Mouse (Mus musculus) CH12.LX (cell line): ENCODE measurements around the gene Inafm2.

Experiments used
- CTCF ChIP-seq, 2 experiments: IDR thresholded peaks in 1 of 2; conservative IDR thresholded peaks in 1 of 2; 2 replicates each; pipeline ENCODE4 v1.5.1; 2011 to 2012; ENCODE audit warnings: low read depth in 2 of 2, low read length in 2 of 2, improper control_type of control experiment in 1 of 2, inconsistent platforms in 1 of 2, mild to moderate bottlenecking in 1 of 2, moderate library complexity in 1 of 2
- EP300 ChIP-seq: IDR thresholded peaks from 2 replicates; pipeline ENCODE4 v1.6.1; 2011; ENCODE audit warnings: low read length, improper control_type of control experiment
- JUND ChIP-seq: conservative IDR thresholded peaks from 2 replicates; pipeline ENCODE4 v1.6.1; 2011; ENCODE audit warnings: low read depth, low read length, improper control_type of control experiment
- MXI1 ChIP-seq: IDR thresholded peaks from 2 replicates; pipeline ENCODE4 v1.6.1; 2011; ENCODE audit warnings: mild to moderate bottlenecking, low read depth, low read length, improper control_type of control experiment
- POLR2AphosphoS2 ChIP-seq: IDR thresholded peaks from 2 replicates; pipeline ENCODE4 v1.6.1; 2011; ENCODE audit warnings: low read depth, low read length, improper control_type of control experiment
- SMC3 ChIP-seq: IDR thresholded peaks from 2 replicates; pipeline ENCODE4 v1.6.1; 2011; ENCODE audit warnings: low read depth, low read length, improper control_type of control experiment
- ZKSCAN1 ChIP-seq: IDR thresholded peaks from 2 replicates; pipeline ENCODE4 v1.6.1; 2012; ENCODE audit warnings: low read depth, inconsistent platforms, low read length, improper control_type of control experiment, borderline replicate concordance
- ZMIZ1 ChIP-seq: IDR thresholded peaks from 2 replicates; pipeline ENCODE4 v1.6.1; 2012; ENCODE audit warnings: low read depth, mild to moderate bottlenecking, inconsistent platforms, low read length, improper control_type of control experiment

- no peak for TF ChIP-seq SMC3
- TF ChIP-seq JUND: no peak
- TF ChIP-seq EP300: no peak
- TF ChIP-seq POLR2AphosphoS2: no peak
- no peak for TF ChIP-seq CTCF (conservative IDR thresholded peaks at IDR 0.05 in 1 of 2, IDR thresholded peaks at IDR 0.05 in 1 of 2; ENCODE audit: low read depth in 2 of 2, low read length in 2 of 2)
- TF ChIP-seq ZKSCAN1: no peak
- TF ChIP-seq ZMIZ1: no peak
- TF ChIP-seq MXI1: no peak
Observed at GRCm38 (mm10) chr2:118790221-118790550, 44.6 kb downstream of the Inafm2 start.
